Mouse (Mus musculus): ENCODE measurements around the gene Actn3. TPM values are rescaled to one million over a fixed set of nuclear protein-coding genes. Genes with fewer than 3 reads are reported as not detected.

Gene Actn3
- polyA plus RNA-seq (2012; rRNA removed) = 0.06 and 0.10 TPM in 2 replicates

GRCm38 (mm10) chr19:4877785-4878184 is at the start of gene Actn3:
TSS of gene Actn3 (minus strand) at chr19:4877909.

GRCm38 (mm10) chr19:4905979-4906794 is 28.5 kb upstream of the Actn3 start, which contains the start of gene Bbs1:
TSS of gene Bbs1 (minus strand) at chr19:4906628.

GRCm38 (mm10) chr19:4878405-4879323 is 955 bp upstream of the Actn3 start, which contains the start of gene Zdhhc24:
TSS of gene Zdhhc24 (plus strand) at chr19:4878668.

GRCm38 (mm10) chr19:4854552-4855469 is 22.9 kb downstream of the Actn3 start, which contains the start of gene Ctsf:
TSS of gene Ctsf (plus strand) at chr19:4855130.

GRCm38 (mm10) chr19:4839149-4839548 is 38.6 kb downstream of the Actn3 start, which contains the start of the genes Ccs and Ccdc87:
TSS of gene Ccs (minus strand) at chr19:4839332.
TSS of gene Ccdc87 (plus strand) at chr19:4839366.

Other genes starting within 250 kb of the Actn3 start
- 0.01 and 0.07 TPM in 2 replicates for gene Gm960, start 179.2 kb downstream of the Actn3 start, polyA plus RNA-seq (2012; rRNA removed)
- 0.30 and 0.31 TPM in 2 replicates for gene Sptbn2, start 166.7 kb downstream of the Actn3 start, polyA plus RNA-seq (2012; rRNA removed)
- gene Rbm4b, start 121.4 kb downstream of the Actn3 start, polyA plus RNA-seq (2012; rRNA removed) = 7.1 and 8.3 TPM in 2 replicates
- gene Rbm4, start 84.0 kb downstream of the Actn3 start, polyA plus RNA-seq (2012; rRNA removed) = 35.7 and 37.7 TPM in 2 replicates
- 14.1 and 14.8 TPM in 2 replicates for gene Gm21992, start 66.3 kb downstream of the Actn3 start, polyA plus RNA-seq (2012; rRNA removed)
- gene Rbm14, start 66.3 kb downstream of the Actn3 start, polyA plus RNA-seq (2012; rRNA removed) = 18.2 and 18.3 TPM in 2 replicates
- gene Ccs, start 38.6 kb downstream of the Actn3 start, polyA plus RNA-seq (2012; rRNA removed) = 158 and 166 TPM in 2 replicates
- gene Ccdc87, start 38.5 kb downstream of the Actn3 start, polyA plus RNA-seq (2012; rRNA removed) = 0.01 TPM in 1 of 2 replicates, not detected in the other
- 22.9 and 23.6 TPM in 2 replicates for gene Ctsf, start 22.8 kb downstream of the Actn3 start, polyA plus RNA-seq (2012; rRNA removed)
- 10.1 and 10.6 TPM in 2 replicates for gene Zdhhc24, start 759 bp upstream of the Actn3 start, polyA plus RNA-seq (2012; rRNA removed)
- 0.52 and 0.79 TPM in 2 replicates for gene Bbs1, start 28.7 kb upstream of the Actn3 start, polyA plus RNA-seq (2012; rRNA removed)
- gene Dpp3, start 50.4 kb upstream of the Actn3 start, polyA plus RNA-seq (2012; rRNA removed) = 33.6 and 33.7 TPM in 2 replicates
- 0.17 and 0.28 TPM in 2 replicates for gene Peli3, start 65.2 kb upstream of the Actn3 start, polyA plus RNA-seq (2012; rRNA removed)
- gene Mrpl11, start 84.2 kb upstream of the Actn3 start, polyA plus RNA-seq (2012; rRNA removed) = 23.7 and 24.7 TPM in 2 replicates
- gene Npas4, start 112.4 kb upstream of the Actn3 start, polyA plus RNA-seq (2012; rRNA removed) = 0.07 and 0.10 TPM in 2 replicates
- gene Slc29a2, start 146.0 kb upstream of the Actn3 start, polyA plus RNA-seq (2012; rRNA removed) = 1.4 and 2.0 TPM in 2 replicates
- gene B4gat1, start 160.9 kb upstream of the Actn3 start, polyA plus RNA-seq (2012; rRNA removed) = 6.2 and 7.5 TPM in 2 replicates
- gene AC124502.3, start 161.0 kb upstream of the Actn3 start, polyA plus RNA-seq (2012; rRNA removed) = 0.26 and 0.37 TPM in 2 replicates
- 14.8 and 15.2 TPM in 2 replicates for gene Brms1, start 163.4 kb upstream of the Actn3 start, polyA plus RNA-seq (2012; rRNA removed)
- 0.52 and 0.58 TPM in 2 replicates for gene Rin1, start 172.6 kb upstream of the Actn3 start, polyA plus RNA-seq (2012; rRNA removed)
- 1.8 and 2.0 TPM in 2 replicates for gene Cd248, start 190.2 kb upstream of the Actn3 start, polyA plus RNA-seq (2012; rRNA removed)
- gene Tmem151a, start 207.6 kb upstream of the Actn3 start, polyA plus RNA-seq (2012; rRNA removed) = 0.30 and 0.36 TPM in 2 replicates
- 61.5 and 66.8 TPM in 2 replicates for gene Yif1a, start 210.6 kb upstream of the Actn3 start, polyA plus RNA-seq (2012; rRNA removed)
- 0.22 and 0.24 TPM in 2 replicates for gene Cnih2, start 220.6 kb upstream of the Actn3 start, polyA plus RNA-seq (2012; rRNA removed)
- 57.1 and 59.3 TPM in 2 replicates for gene Rab1b, start 229.2 kb upstream of the Actn3 start, polyA plus RNA-seq (2012; rRNA removed)
- 3.6 and 4.7 TPM in 2 replicates for gene Klc2, start 240.7 kb upstream of the Actn3 start, polyA plus RNA-seq (2012; rRNA removed)

Data from liver, embryonic 18 days (tissue).